Mouse (Mus musculus): ENCODE data around the gene Ccdc171.
"Not testable (repeated sequence)": the region's sequence is repeated elsewhere in the genome, so short reads cannot be mapped to it uniquely, and the experiment has no call there.

The Ccdc171 gene

GRCm38 (mm10) chr4:83524843-83525689 lies at the start of gene Ccdc171:
TSS of gene Ccdc171 (plus strand) at chr4:83525545.
- DNase-seq (ENCODE audit: low spot score): peak; percentile 88

DNA sequence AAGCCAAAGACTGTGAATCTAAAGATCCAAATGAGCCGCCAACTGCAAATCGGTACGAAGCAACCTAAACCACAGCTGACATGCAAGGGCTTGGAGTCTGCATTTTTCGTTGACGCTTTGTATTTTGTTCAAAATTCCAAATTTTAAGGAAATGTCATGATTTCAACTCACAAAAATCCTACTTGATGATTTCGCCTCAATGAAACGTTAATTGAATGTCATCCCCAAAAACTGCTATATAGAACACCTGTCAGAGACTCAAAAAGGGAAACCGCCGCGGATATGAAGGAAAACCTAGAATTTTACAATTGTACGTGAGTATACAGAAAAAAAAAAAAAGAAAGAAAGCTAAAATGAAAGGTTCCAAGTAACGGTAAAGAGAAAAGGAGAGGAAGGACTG lies 40.1 kb upstream of the Ccdc171 start:
- DNase-seq (ENCODE audit: low spot score): no peak

- DNase-seq (ENCODE audit: low spot score): peak; percentile 78
Measured at GRCm38 (mm10) chr4:83485735-83486116, 39.6 kb upstream of the Ccdc171 start.

DNA sequence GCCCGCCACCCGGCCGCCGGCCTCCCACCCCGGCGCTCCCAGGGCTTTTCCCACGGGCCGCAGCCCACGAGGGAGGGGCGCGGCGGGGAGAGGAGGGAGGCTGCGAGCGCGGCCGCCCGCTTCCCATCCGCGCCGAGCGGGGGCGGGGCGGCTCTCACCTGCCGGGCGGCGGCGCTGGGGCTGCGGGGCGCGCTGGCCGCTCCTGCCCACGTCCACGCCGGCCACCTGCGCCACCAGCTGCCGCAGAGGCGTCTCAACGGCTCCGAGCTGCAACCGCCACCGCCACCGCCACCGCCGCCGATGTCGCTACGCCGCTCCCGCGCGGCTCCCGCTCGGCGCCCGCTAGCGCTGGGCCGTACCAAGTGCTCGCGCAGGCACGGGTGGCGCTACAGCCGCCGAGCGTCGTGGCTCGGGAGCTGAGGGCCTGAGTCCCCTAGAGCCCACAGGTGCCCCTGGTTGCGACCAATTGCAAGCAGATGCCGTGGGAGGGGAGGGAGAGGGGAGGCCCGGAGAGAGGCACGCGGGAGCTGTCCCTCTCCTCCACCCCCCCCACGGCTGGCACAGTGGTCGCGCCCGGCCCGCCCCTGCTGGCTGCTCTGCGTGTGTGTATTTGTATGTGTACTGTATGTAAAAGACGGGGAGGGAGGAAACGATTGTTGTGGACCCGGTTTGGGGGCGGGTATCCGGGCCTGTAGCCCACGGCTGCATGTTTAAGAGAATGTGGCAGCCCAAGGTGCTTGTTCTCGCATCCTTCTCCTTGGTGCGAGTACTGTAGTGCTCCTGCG lies 39.0 kb upstream of the Ccdc171 start, which contains the start of gene Psip1:
Gene Psip1, minus strand, starts transcription at position 343 of the 785 bp plus-strand sequence.
- peak; percentile 83 for DNase-seq (ENCODE audit: low spot score)

DNA sequence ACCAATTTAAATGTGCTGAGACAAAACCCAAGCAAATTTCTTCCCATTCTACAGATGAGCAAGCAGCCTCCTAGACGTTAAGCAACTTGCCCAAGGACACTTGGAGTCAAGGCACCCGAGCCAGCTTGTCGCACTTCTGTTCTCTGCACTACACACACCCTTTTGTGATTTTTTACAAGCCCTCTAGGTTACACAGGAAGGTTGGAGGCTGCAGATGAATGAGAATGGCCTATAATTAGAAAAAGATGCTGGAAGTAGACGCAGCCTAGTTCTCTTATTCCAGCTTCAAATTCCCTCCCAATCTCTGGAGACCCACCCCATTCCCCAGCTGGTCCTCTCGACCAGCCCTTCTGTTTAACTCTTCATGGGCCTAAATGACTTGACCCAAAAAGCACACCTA lies 36.2 kb upstream of the Ccdc171 start:
- no peak for DNase-seq (ENCODE audit: low spot score)

DNA sequence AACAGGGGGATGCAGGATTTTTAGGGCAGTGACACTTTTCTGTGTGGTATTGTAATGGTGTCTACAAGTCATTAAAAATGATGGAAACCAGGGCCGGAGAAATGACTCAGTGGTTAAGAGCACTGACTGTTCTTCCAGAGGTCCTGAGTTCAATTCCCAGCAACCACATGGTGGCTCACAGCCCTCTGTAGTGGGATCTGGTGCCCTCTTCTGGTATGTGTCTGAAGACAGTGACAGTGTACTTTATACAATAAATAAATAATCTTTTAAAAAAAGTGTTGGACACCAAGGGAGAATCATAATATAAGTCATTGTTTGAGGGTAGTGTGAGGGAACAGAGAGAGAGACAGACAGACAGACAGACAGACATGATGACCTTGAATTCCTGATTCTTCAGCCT lies 32.2 kb upstream of the Ccdc171 start:
- DNase-seq (ENCODE audit: low spot score): no peak

DNA sequence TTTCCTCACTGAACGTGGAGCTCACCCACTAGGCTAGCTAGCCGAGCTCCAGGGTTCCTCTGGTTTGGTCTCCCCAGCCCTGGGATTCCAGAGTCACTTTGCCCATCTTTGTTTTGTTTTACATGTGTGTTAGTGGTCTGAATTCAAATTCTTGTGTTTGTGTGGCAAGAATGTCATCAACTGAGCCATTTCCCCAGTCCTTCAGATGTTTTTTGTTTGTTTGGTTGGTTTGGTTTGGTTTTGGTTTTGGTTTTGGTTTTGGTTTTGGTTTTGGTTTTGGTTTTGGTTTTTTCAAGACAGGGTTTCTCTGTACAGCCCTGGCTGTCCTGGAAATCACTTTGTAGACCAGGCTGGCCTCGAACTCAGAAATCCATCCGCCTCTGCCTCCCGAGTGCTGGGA lies 28.3 kb upstream of the Ccdc171 start:
- not testable (repeated sequence) for DNase-seq (ENCODE audit: low spot score)

- no peak for DNase-seq (ENCODE audit: low spot score)
Measured at GRCm38 (mm10) chr4:83500154-83501036, 24.9 kb upstream of the Ccdc171 start.

DNA sequence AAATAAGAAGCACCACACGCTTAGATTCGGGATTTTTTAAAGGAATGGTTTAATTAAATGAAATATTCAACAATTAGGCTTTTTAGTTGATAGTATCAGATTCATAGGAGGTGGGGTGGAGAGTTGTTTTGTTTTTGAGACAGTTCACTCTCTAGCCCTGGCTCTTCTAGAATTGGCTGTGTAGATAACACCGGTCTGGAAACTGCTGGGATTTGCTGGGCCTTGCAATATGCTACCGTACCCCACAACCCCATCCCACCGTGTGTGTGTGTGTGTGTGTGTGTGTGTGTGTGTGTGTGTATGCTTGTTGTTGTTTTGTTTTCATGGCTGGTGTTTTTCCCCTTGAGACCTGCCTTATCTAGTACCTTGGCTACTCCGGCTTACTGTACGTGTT lies 24.3 kb upstream of the Ccdc171 start:
- DNase-seq (ENCODE audit: low spot score): no peak

- DNase-seq (ENCODE audit: low spot score): no peak
Measured at GRCm38 (mm10) chr4:83509600-83509999, 15.7 kb upstream of the Ccdc171 start.

DNA sequence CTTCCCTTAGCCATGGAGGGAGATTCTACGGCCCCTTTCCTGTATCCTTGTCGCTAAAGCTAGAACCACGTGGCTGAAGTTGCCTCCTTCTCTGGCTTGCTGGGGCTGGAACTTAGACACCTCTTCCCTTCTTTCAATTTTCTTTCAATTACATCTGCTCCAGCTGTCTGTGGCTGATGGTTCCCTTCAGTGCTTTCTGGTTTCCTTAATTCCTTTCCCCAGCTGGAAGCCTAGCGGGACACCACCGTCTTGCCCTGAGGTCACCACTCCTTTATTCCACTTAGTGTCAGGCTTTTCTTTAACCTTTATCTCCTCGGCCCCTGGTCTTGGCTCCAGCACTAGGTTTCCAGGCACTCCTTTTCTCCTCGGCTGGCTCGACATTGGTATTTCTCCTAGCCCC lies 14.3 kb upstream of the Ccdc171 start:
- DNase-seq (ENCODE audit: low spot score): no peak

- no peak for DNase-seq (ENCODE audit: low spot score)
Measured at GRCm38 (mm10) chr4:83512217-83512616, 13.1 kb upstream of the Ccdc171 start.

- no peak for DNase-seq (ENCODE audit: low spot score)
Measured at GRCm38 (mm10) chr4:83512644-83513043, 12.7 kb upstream of the Ccdc171 start.

DNA sequence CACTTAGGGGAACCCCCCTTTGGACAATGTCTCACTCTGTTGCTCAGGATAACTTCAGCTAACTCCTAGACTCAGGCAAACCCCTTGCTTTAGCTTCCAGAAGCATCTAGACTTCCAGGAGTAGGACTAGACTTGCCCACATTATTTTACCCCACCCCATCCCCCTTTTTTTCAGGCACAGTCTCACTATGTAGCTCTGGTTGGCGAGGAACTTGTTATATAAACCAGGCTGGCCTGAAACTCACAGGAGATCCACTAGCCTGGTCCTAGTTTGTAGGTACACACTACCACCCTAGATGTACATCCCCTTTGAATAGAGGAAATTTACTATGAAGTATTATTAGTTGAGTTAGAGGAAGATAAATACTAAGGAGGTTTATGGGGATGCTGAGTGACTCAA lies 11.2 kb upstream of the Ccdc171 start:
- no peak for DNase-seq (ENCODE audit: low spot score)

DNA sequence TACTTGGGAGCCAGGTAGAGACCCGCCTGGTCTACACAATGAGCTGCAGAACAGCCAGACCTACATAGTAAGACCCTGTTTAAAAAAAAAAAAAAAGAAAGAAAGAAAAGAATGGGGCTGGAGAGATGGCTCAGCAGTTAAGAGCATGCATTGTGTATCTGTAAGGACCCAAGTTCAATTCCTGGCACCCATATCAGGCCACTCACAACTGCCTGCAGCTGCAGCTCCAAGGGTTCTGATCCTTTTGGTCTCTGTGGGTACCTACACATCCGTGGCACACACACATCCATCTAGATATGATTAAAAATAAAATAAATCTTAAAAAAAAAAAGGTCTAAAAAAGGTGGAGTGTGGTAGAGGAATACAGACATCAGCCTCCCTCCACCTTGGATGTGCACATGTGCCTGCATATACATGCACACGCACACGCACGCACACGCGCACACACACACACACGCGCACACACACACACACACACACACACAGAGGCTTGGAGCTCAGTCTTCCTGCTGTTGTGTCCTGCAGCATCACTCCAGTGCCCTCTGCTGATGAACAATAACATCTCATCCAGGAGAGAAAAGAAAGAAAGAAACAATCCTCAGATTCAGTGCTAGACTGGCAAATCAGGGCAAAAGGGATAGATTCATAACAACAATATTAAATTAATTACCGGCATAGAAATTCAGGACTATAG lies 10.2 kb upstream of the Ccdc171 start:
- no peak for DNase-seq (ENCODE audit: low spot score)

GRCm38 (mm10) chr4:83516144-83516543 lies 9.2 kb upstream of the Ccdc171 start:
- not testable (repeated sequence) for DNase-seq (ENCODE audit: low spot score)

DNA sequence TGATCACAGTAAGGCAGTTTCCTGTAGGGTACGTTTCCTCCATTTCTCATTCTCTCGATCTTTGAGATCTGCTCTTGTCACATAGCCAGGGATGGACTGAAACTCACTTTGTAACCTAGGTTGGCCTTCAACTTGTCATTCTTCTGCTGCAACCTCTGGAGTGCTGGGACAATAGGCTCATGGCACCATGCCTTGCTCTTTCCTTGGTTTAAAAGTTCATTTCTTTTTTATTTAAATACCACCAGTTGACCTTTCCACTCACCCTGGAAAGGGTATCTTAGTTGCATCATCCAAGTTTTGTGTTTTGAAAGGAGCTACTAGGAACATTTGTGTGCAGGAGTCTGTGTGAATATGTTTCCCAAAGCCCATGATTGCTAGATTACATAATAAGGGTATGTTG lies 6.2 kb upstream of the Ccdc171 start:
- no peak for DNase-seq (ENCODE audit: low spot score)

DNA sequence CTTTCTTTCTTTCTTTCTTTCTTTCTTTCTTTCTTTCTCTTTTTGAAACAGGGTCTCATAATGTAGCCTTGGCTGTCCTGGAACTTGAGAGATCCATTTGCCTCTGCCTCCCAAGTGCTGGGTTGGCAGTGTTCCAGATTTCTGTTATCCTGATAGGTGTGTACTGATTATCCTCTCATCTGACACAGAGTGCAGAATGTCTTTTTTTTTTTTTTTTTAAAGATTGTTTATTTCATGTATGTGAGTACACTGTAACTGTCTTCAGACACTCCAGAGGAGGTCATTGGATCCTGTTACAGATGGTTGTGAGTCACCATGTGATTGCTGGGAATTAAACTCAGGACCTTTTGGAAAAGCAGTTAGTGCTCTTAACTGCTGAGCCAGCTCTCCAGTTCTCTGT lies 5.5 kb upstream of the Ccdc171 start:
- no peak for DNase-seq (ENCODE audit: low spot score)

GRCm38 (mm10) chr4:83520308-83520707 lies 5.0 kb upstream of the Ccdc171 start:
- no peak for DNase-seq (ENCODE audit: low spot score)

DNA sequence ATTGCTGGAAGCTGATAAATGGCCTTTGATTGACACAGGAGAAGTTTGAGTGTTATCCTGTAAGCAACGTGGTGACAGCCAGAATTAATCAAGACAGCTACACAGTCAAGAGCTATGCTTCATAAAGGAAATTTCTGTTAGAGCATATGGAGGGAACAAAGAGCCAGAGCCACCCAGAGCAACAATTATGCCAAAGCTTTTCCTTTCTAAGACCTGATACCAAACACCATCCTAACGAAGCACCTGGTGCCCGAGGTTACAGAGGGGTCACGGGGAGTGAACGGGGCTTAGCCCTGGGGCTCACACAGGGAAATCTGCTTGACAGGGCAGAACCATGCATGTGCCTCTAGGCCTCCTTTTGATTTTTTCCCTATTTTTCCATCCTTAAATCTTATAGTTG lies 3.3 kb upstream of the Ccdc171 start:
- DNase-seq (ENCODE audit: low spot score): no peak

DNA sequence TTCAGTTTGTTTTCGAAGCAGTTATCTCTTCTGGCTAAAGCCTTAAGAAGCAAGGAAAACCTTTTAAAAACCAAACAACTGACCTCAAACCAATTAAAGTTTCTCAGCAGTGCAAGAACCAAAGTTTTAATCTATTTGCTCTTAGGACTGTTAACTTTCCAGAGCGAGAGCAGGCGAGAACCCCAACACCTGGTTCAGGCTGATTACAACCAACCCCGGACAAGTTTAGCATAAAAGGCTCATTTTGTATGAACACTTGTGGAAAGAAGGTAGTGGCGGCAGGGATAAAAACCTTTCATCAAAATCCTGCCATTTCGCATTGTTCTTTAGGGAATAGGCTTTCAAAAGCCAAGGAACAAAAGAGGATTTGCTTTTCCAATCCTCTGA lies 896 bp upstream of the Ccdc171 start:
- no peak for DNase-seq (ENCODE audit: low spot score)

DNA sequence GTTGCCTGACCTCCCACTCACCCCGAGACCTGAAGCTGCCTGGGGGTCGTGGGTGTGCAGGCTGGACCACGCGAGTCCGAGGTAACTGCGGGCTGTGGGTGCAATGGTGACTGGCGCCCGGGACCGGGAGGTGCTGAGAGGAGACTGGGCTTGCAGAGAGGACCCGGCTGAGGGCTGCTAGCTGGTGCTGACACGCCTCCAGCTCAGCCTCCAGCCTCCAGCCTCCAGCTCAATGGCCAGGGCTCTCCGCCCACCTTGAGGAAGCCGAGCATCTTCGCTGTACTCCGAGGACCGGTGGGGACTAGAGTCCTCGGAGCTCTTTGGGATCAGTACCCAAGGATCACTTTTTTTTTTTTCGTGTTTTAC lies 328 bp downstream of the Ccdc171 start:
- no peak for DNase-seq (ENCODE audit: low spot score)

All from left cerebral cortex, adult 11 months (tissue).